Mouse (Mus musculus) embryonic stem cell, embryonic (primary cell): ENCODE measurements at regions not wholly inside any gene's neighbourhood (a gene's known extent, or its start where the extent isn't known, plus 50 kb on each side); places are given as distances from the start of the nearest gene placed in this dataset.

Source experiments
- CTCF ChIA-PET, 4 experiments: fragments of 300-600 bp in 2 of 4; fragments of 350-600 bp in 2 of 4; sonication (Branson Sonifier 250); formaldehyde crosslinking; loops; one replicate each; lab custom pipeline; 2022; ENCODE audit warnings: inconsistent platforms in 2 of 4; lab: Charles Lee
- POLR2A ChIA-PET, 4 experiments: fragments of 300-600 bp in 2 of 4; fragments of 350-600 bp in 2 of 4; sonication (Branson Sonifier 250); formaldehyde crosslinking; loops; one replicate each; lab custom pipeline; 2022; ENCODE audit warnings: antibody characterized with exemption in 4 of 4, inconsistent platforms in 1 of 4; lab: Charles Lee

- CTCF ChIA-PET = interaction anchor here in 1 of 4 experiments (0.6 kb wide), 1 partner anchor 94 kb away, joined by 5 read pairs; no protein-coding TSS in a partner anchor
- POLR2A ChIA-PET = interaction anchor here in 1 of 4 experiments (0.6 kb wide), 1 partner anchor 118 kb away, joined by 4 read pairs; no protein-coding TSS in a partner anchor
These were observed 62.4 kb upstream of the Cnksr3 start for GRCm38 (mm10) chr10:7274422-7274821.

- ChIA-PET CTCF (no interaction called here), POLR2A (no interaction called here)
These were observed 59.1 kb upstream of the Cnksr3 start for GRCm38 (mm10) chr10:7271156-7271555.

GRCm38 (mm10) chr10:7268386-7269033, 56.5 kb upstream of the Cnksr3 start:
- ChIA-PET POLR2A (interaction anchor here in 1 of 4 experiments (0.6 kb wide), 1 partner anchor 65 kb away, joined by 3 read pairs; no protein-coding TSS in a partner anchor), CTCF (no interaction called here)

- CTCF ChIA-PET = no interaction called here
- POLR2A ChIA-PET = no interaction called here
These were observed 55.9 kb upstream of the Cnksr3 start for GRCm38 (mm10) chr10:7267903-7268302.

- POLR2A ChIA-PET = no interaction called here
- CTCF ChIA-PET = interaction anchor here in 1 of 4 experiments (0.6 kb wide), 1 partner anchor 84 kb away, joined by 6 read pairs; no protein-coding TSS in a partner anchor
These were observed 55.1 kb upstream of the Cnksr3 start for GRCm38 (mm10) chr10:7267106-7267505.

GRCm38 (mm10) chr10:7265412-7265811, 53.4 kb upstream of the Cnksr3 start:
- ChIA-PET CTCF (no interaction called here), POLR2A (no interaction called here)

GRCm38 (mm10) chr10:7264721-7265120, 52.7 kb upstream of the Cnksr3 start:
- ChIA-PET POLR2A (no interaction called here), CTCF (interaction anchor here in 1 of 4 experiments (0.7 kb wide), 1 partner anchor 923 kb away, joined by 5 read pairs; no protein-coding TSS in a partner anchor)
